In genomic region chr1:71505898-71506297, GRCm38 (mm10) we compare ENCODE assay signal across 9 mouse cellular contexts. TPM values are rescaled to one million over a fixed set of nuclear protein-coding genes. Genes with fewer than 3 reads are reported as not detected.
DNase-seq lines count a peak whose midpoint lies in the region; ATAC-seq and TF ChIP-seq lines count a peak whose summit lies in the region.
"Had no signal": no experiment of that assay in that cellular context is flagged by ENCODE, and none has a peak within 500 bp of the region (broad histone marks: within the 10 kb centered on the region; RNA-seq: fewer than 3 reads in every experiment).

No protein-coding gene starts in this region.

- no peak for TF ChIP-seq POLR2A in lung, adult 2 months (IDR thresholded peaks at IDR 0.05; ENCODE audit: borderline replicate concordance, extremely low read depth, low read depth, low read length)

- no peaks in the 10 kb centered on the region for H3K27me3 ChIP-seq in lung, embryonic 14.5 days (ENCODE audit: insufficient read depth, low read length)
- H3K27me3 ChIP-seq in megakaryocyte, embryonic 14.5 days (replicated peaks): peaks cover 6% of the 10 kb centered on the region

- H3K4me1 ChIP-seq in lung, embryonic 14.5 days (ENCODE audit: insufficient read depth): no peaks in the 10 kb centered on the region
- no peaks in the 10 kb centered on the region for H3K4me1 ChIP-seq in lung, adult 2 months (ENCODE audit: control insufficient read depth, insufficient read depth, low read length)
- peaks cover 15% of the 10 kb centered on the region for H3K4me1 ChIP-seq in megakaryocyte, embryonic 14.5 days
- H3K4me1 ChIP-seq: heart, embryonic 13.5 days had no signal

- TF ChIP-seq CTCF in lung, embryonic 14.5 days (IDR thresholded peaks at IDR 0.05; ENCODE audit: low read depth): peak; percentile 65
- TF ChIP-seq CTCF in lung, adult 2 months (IDR thresholded peaks at IDR 0.05; ENCODE audit: insufficient read depth, low read length): no peak

- no peak overlapping the region for H3K27ac ChIP-seq in lung, embryonic 14.5 days (ENCODE audit: low read depth)
- H3K27ac ChIP-seq: heart, embryonic 13.5 days had no signal

- H3K9me3 ChIP-seq in lung, embryonic 14.5 days (ENCODE audit: low read depth, low read length): no peaks in the 10 kb centered on the region
- peaks cover 3% of the 10 kb centered on the region; the same call in 1 of the 2 replicates for H3K9me3 ChIP-seq in megakaryocyte, embryonic 14.5 days
- H3K9me3 ChIP-seq: heart, embryonic 13.5 days had no signal

- no peak overlapping the region for H3K9ac ChIP-seq in lung, embryonic 14.5 days
- H3K9ac ChIP-seq: heart, embryonic 13.5 days had no signal

- peak; percentile 39 to 67 for DNase-seq in cerebellum, postnatal 10 days
- no peak for DNase-seq in cerebellum, adult 11-12 months
- DNase-seq in lung, embryonic 14.5 days: peak; percentile 77
- DNase-seq in lung, adult 2 months: no peak
- peak; percentile 28 for DNase-seq in embryo, embryonic 9.5 days (ENCODE audit: extremely low spot score)
- DNase-seq in thymus, postnatal 4 days: no peak

- 6% methylated on average over 5 of the region's 5 CpGs for whole genome bisulfite sequencing in lung, embryonic 14.5 days
- WGBS in lung, adult 2 months: 6% methylated on average over 5 of the region's 5 CpGs

- no peak overlapping the region for H3K4me3 ChIP-seq in lung, embryonic 14.5 days (ENCODE audit: low read depth, low read length)
- H3K4me3 ChIP-seq in lung, adult 2 months (replicated peaks; ENCODE audit: extremely low read depth, low read depth, low read length): no peak overlapping the region
- peak overlapping the region; percentile 10 for H3K4me3 ChIP-seq in megakaryocyte, embryonic 14.5 days (replicated peaks)
- H3K4me3 ChIP-seq: heart, embryonic 13.5 days had no signal

- no peak for ATAC-seq in lung, embryonic 14.5 days (ENCODE audit: insufficient read depth)
- ATAC-seq in activated CD4-positive, CD25-positive, alpha-beta regulatory T cell, adult 4 months: no peak

- H3K36me3 ChIP-seq in lung, embryonic 14.5 days (ENCODE audit: insufficient read depth): no peaks in the 10 kb centered on the region
- no peaks in the 10 kb centered on the region for H3K36me3 ChIP-seq in megakaryocyte, embryonic 14.5 days (replicated peaks; ENCODE audit: low read length)
- H3K36me3 ChIP-seq: heart, embryonic 13.5 days had no signal

- H3K4me2 ChIP-seq in lung, embryonic 14.5 days: no peak overlapping the region
- H3K4me2 ChIP-seq: heart, embryonic 13.5 days had no signal

RNA-seq across cellular contexts. Expression of gene Atic, which starts 51.1 kb away (rescaled TPM):
- polyA plus RNA-seq in lung, embryonic 14.5 days (2014; fragmentation: Nextera tagmentation; extraction: Ambion mirVana): 69.1 and 71.5 TPM in 2 replicates
- polyA plus RNA-seq in lung, adult 2 months (2012; rRNA removed): 13.4 and 17.9 TPM in 2 replicates
- 4.7 and 10.4 TPM in 2 replicates for polyA plus RNA-seq in megakaryocyte, embryonic 14.5 days (2012; ENCODE audit: insufficient read depth, low replicate concordance)
- 10 to 100 TPM; 47.4 to 72.0 TPM for polyA plus RNA-seq in activated CD4-positive, CD25-positive, alpha-beta regulatory T cell, adult 4 months (2017; shearing (Covaris generic))

Comparison
In these comparisons a context has a peak if more than half of its experiments do, and no peak if none do; other contexts are left out.
1. DNase-seq: peak in cerebellum, postnatal 10 days (2 of 2), lung, embryonic 14.5 days (single experiment) and embryo, embryonic 9.5 days (single experiment); none in cerebellum, adult 11-12 months (single experiment), lung, adult 2 months (single experiment) and thymus, postnatal 4 days (single experiment).